Mouse (Mus musculus) forebrain, embryonic 13.5 days (tissue): ENCODE results near the gene Il18rap. TPM values are rescaled to one million over a fixed set of nuclear protein-coding genes. Genes with fewer than 3 reads are reported as not detected.
"Not testable (repeated sequence)": the region's sequence is repeated elsewhere in the genome, so short reads cannot be mapped to it uniquely, and the experiment has no call there.

ENCODE experiments used
- ATAC-seq: fragments of 200-750 bp; cut with Nextera tagmentation; 2 replicates; pipeline ENCODE4 v1.8.0; 2017
- H3K27ac ChIP-seq: fragments of 300-500 bp; sonication (generic); 2 replicates; pipeline ENCODE4 v1.5.1; 2015; ENCODE audit warnings: inconsistent platforms, mild to moderate bottlenecking, moderate library complexity
- H3K27me3 ChIP-seq: fragments of 300-500 bp; sonication (generic); 2 replicates; pipeline ENCODE4 v1.6.1; 2015; ENCODE audit warnings: mild to moderate bottlenecking, inconsistent platforms
- H3K36me3 ChIP-seq: fragments of 300-500 bp; sonication (generic); 2 replicates; pipeline ENCODE4 v1.6.1; 2015; ENCODE audit warnings: mild to moderate bottlenecking, inconsistent platforms; ENCODE audit not compliant: poor library complexity, severe bottlenecking
- H3K4me1 ChIP-seq: fragments of 300-500 bp; sonication (generic); 2 replicates; pipeline ENCODE4 v1.6.1; 2015; ENCODE audit warnings: inconsistent platforms
- H3K4me2 ChIP-seq: fragments of 300-500 bp; sonication (generic); 2 replicates; pipeline ENCODE4 v1.6.1; 2015; ENCODE audit warnings: inconsistent platforms, mild to moderate bottlenecking, moderate library complexity
- H3K4me3 ChIP-seq: fragments of 300-500 bp; sonication (generic); 2 replicates; pipeline ENCODE4 v1.5.1; 2015; ENCODE audit warnings: mild to moderate bottlenecking, inconsistent platforms
- H3K9ac ChIP-seq: fragments of 300-500 bp; sonication (generic); 2 replicates; pipeline ENCODE4 v1.6.1; 2015; ENCODE audit warnings: mild to moderate bottlenecking, inconsistent platforms
- H3K9me3 ChIP-seq: fragments of 300-500 bp; sonication (generic); replicated peaks from 2 replicates; pipeline ENCODE4 v1.6.1; 2016; ENCODE audit warnings: inconsistent platforms
- WGBS: fragments of 180-500 bp; shearing (Covaris S2); methylation state at CpG from one replicate; pipeline ENCODE4 v1.1.7; 2015; 5-methylcytosine and 5-hydroxymethylcytosine counted together
- polyA plus RNA-seq: library from polyadenylated mRNA; unstranded; fragments of >200 nt; fragmentation: Nextera tagmentation; extraction: Ambion mirVana; gene quantifications from 2 replicates; pipeline ENCODE4 v1.2.1, GENCODE M21; 2015

The Il18rap gene
- polyA plus RNA-seq, 1 experiment from 2014 or later = 0.09 TPM

- ATAC-seq = no peak
- no peak overlapping the region for H3K27ac ChIP-seq
- H3K27me3 ChIP-seq = no peaks in the 10 kb centered on the region
Observed at GRCm38 (mm10) chr1:40547762-40548161, 32.6 kb downstream of the Il18rap start.

GRCm38 (mm10) chr1:40569374-40569773, 54.2 kb downstream of the Il18rap start:
- Histone ChIP-seq H3K27ac (no peak overlapping the region), H3K4me3 (no peak overlapping the region), H3K27me3 (no peaks in the 10 kb centered on the region), H3K9me3 (no peaks in the 10 kb centered on the region), H3K36me3 (no peaks in the 10 kb centered on the region), H3K4me2 (no peak overlapping the region), H3K9ac (no peak overlapping the region), H3K4me1 (no peaks in the 10 kb centered on the region)
- ATAC-seq = no peak
- WGBS = 80% methylated on average over 4 of the region's 4 CpGs

More at GRCm38 (mm10) chr1:40547762-40548161, 32.6 kb downstream of the Il18rap start:
- Histone ChIP-seq H3K36me3 (no peaks in the 10 kb centered on the region), H3K4me3 (no peak overlapping the region), H3K4me2 (no peak overlapping the region), H3K9ac (no peak overlapping the region), H3K9me3 (no peaks in the 10 kb centered on the region), H3K4me1 (peaks cover 7% of the 10 kb centered on the region; the same call in 1 of the 2 replicates)
- WGBS = 57% methylated on average over 10 of the region's 10 CpGs

GRCm38 (mm10) chr1:40579784-40580183, 64.6 kb downstream of the Il18rap start, which contains the start of gene Slc9a4:
Gene Slc9a4, plus strand, starts transcription at chr1:40580081.
- ATAC-seq = no peak
- H3K27me3 ChIP-seq = no peaks in the 10 kb centered on the region
- H3K9ac ChIP-seq = no peak within 1 kb of the TSS
- 18% methylated on average over 7 of the region's 7 CpGs for WGBS
- H3K9me3 ChIP-seq = no peaks in the 10 kb centered on the region
- H3K36me3 ChIP-seq = no peaks in the 10 kb centered on the region
- H3K4me3 ChIP-seq = no peak within 1 kb of the TSS
- H3K4me2 ChIP-seq = peak within 1 kb of the TSS; percentile 18; the same call in 1 of the 2 replicates
- no peaks in the 10 kb centered on the region for H3K4me1 ChIP-seq
- no peak within 1 kb of the TSS for H3K27ac ChIP-seq

GRCm38 (mm10) chr1:40580269-40580668, 65.1 kb downstream of the Il18rap start:
- H3K4me2 ChIP-seq = no peak overlapping the region
- ATAC-seq = no peak
- H3K36me3 ChIP-seq = no peaks in the 10 kb centered on the region
- H3K9me3 ChIP-seq = no peaks in the 10 kb centered on the region
- H3K4me3 ChIP-seq = no peak overlapping the region
- no peaks in the 10 kb centered on the region for H3K4me1 ChIP-seq
- H3K27me3 ChIP-seq = no peaks in the 10 kb centered on the region
- H3K27ac ChIP-seq = no peak overlapping the region
- no peak overlapping the region for H3K9ac ChIP-seq
- WGBS = 71% methylated on average over 14 of the region's 14 CpGs

GRCm38 (mm10) chr1:40586776-40587175, 71.6 kb downstream of the Il18rap start:
- Histone ChIP-seq H3K36me3 (no peaks in the 10 kb centered on the region), H3K4me2 (no peak overlapping the region), H3K9me3 (no peaks in the 10 kb centered on the region), H3K9ac (no peak overlapping the region), H3K4me1 (no peaks in the 10 kb centered on the region), H3K27me3 (no peaks in the 10 kb centered on the region), H3K4me3 (no peak overlapping the region), H3K27ac (no peak overlapping the region)
- ATAC-seq = no peak
- WGBS = 87% methylated on average over 5 of the region's 5 CpGs

GRCm38 (mm10) chr1:40590931-40591330, 75.8 kb downstream of the Il18rap start:
- H3K9me3 ChIP-seq = no peaks in the 10 kb centered on the region
- H3K27me3 ChIP-seq = no peaks in the 10 kb centered on the region
- H3K4me1 ChIP-seq = no peaks in the 10 kb centered on the region
- H3K9ac ChIP-seq = no peak overlapping the region
- 90% methylated on average over 4 of the region's 4 CpGs for WGBS
- H3K4me3 ChIP-seq = no peak overlapping the region
- H3K36me3 ChIP-seq = no peaks in the 10 kb centered on the region
- H3K27ac ChIP-seq = no peak overlapping the region
- ATAC-seq = no peak
- H3K4me2 ChIP-seq = no peak overlapping the region

- H3K27me3 ChIP-seq = no peaks in the 10 kb centered on the region
- 74% methylated on average over 5 of the region's 5 CpGs for WGBS
- no peak overlapping the region for H3K9ac ChIP-seq
- no peaks in the 10 kb centered on the region for H3K36me3 ChIP-seq
- no peak overlapping the region for H3K27ac ChIP-seq
- no peak overlapping the region for H3K4me2 ChIP-seq
- H3K4me3 ChIP-seq = no peak overlapping the region
- no peak for ATAC-seq
- H3K4me1 ChIP-seq = no peaks in the 10 kb centered on the region
- no peaks in the 10 kb centered on the region for H3K9me3 ChIP-seq
Observed at GRCm38 (mm10) chr1:40597822-40598221, 82.7 kb downstream of the Il18rap start.

GRCm38 (mm10) chr1:40599661-40600060, 84.5 kb downstream of the Il18rap start:
- H3K4me3 ChIP-seq, H3K27ac ChIP-seq, H3K4me2 ChIP-seq, ATAC-seq, H3K9ac ChIP-seq, H3K36me3 ChIP-seq, H3K9me3 ChIP-seq, H3K27me3 ChIP-seq, H3K4me1 ChIP-seq: not testable (repeated sequence)
- WGBS = 91% methylated on average over 9 of the region's 9 CpGs

- H3K27me3 ChIP-seq = no peaks in the 10 kb centered on the region
- no peaks in the 10 kb centered on the region for H3K4me1 ChIP-seq
- no peak overlapping the region for H3K4me3 ChIP-seq
- no peak overlapping the region for H3K4me2 ChIP-seq
- no peaks in the 10 kb centered on the region for H3K9me3 ChIP-seq
- ATAC-seq = peak; percentile 67; the same call in 1 of the 2 replicates
- 88% methylated on average over 25 of the region's 25 CpGs for WGBS
- no peak overlapping the region for H3K9ac ChIP-seq
- no peaks in the 10 kb centered on the region for H3K36me3 ChIP-seq
- H3K27ac ChIP-seq = no peak overlapping the region
Observed at GRCm38 (mm10) chr1:40600394-40601327, 85.5 kb downstream of the Il18rap start.

Other genes starting within 250 kb of the Il18rap start
- 0.65 and 0.85 TPM in 2 replicates for gene Il1rl2, start 190.8 kb upstream of the Il18rap start, polyA plus RNA-seq
- gene Il1rl1, start 85.8 kb upstream of the Il18rap start, polyA plus RNA-seq = not detected in 2 replicates
- not detected in 2 replicates for gene Il18r1, start 49.8 kb upstream of the Il18rap start, polyA plus RNA-seq
- not detected in 2 replicates for gene Slc9a4, start 64.7 kb downstream of the Il18rap start, polyA plus RNA-seq
- gene Slc9a2, start 165.2 kb downstream of the Il18rap start, polyA plus RNA-seq = 0.04 and 0.09 TPM in 2 replicates